Mouse (Mus musculus) testis, adult 2 months (tissue): Measurements from ENCODE around the gene Cfap61.

Experiments
- CTCF ChIP-seq: fragments of 200-500 bp; IDR thresholded peaks from 2 replicates; pipeline ENCODE4 v1.5.1; 2012; ENCODE audit warnings: low read depth, mild to moderate bottlenecking, inconsistent platforms, low read length, moderate library complexity; ENCODE audit not compliant: control insufficient read depth, insufficient read depth, insufficient replicate concordance
- POLR2A ChIP-seq: fragments of 200-500 bp; IDR thresholded peaks from 2 replicates; pipeline ENCODE4 v1.6.1; 2012; ENCODE audit warnings: low read depth, mild to moderate bottlenecking, inconsistent platforms, low read length, moderate library complexity; ENCODE audit not compliant: control insufficient read depth

DNA sequence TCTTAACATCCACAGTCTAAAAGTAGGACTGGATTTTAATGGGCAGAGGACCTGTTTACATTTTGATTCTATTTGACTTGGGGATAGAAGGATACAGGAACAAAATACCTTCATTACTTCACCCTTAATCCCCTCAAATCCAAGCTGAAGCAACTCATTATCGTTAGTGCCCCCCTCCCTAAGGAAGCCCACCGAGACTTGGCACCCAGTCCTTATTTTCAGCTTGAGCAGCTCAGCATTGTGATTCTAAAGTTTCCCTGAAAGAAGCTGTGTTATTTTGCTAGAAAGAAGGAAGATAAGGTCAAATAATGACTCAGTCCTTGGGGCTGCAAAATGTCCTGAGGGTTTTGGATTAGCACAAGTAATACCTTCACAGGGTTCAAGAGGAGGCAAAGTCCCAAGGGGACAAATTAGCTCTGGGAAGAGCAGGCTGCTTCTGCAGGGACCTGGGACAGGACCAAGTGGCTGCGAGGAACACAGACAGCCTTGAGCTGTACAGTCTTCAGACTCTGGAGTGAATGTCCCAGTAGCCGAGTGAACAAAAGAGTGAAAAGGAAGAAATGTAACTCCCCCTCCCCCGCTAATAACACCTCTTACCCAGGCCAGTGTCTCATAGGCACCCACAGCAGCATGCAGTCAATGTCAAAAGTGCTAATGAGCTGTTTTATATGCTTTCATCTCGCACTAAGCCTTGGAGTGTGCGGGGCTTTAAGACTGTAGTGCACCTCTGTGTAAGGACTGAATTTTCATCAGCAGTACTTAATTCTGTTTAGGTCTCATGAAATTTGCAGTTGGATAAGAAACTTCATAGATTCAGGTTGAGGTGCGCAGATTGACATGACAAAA is 81.0 kb downstream of the Cfap61 start:
- no peak for TF ChIP-seq POLR2A
- TF ChIP-seq CTCF, result no peak
